Mouse (Mus musculus) left cerebral cortex, adult 18-20 months (tissue): ENCODE data around the gene F11. TPM values are rescaled to one million over a fixed set of nuclear protein-coding genes. Genes with fewer than 3 reads are reported as not detected.

Experiments
- DNase-seq, 2 experiments: peaks; one replicate each; pipeline ENCODE4 v3.0.0; 2021 to 2022; ENCODE audit warnings: low spot score in 2 of 2, mixed read lengths in 1 of 2
- long read RNA-seq, 2 experiments: library from polyadenylated mRNA; stranded (forward); transcript quantifications; one replicate each; pipeline ENCODE4 v2.0.0; 2021
- total RNA-seq, 2 experiments: library from RNA; stranded (reverse); gene quantifications; 2 replicates each; pipeline ENCODE4 v1.2.3; 2021

Gene F11
- total RNA-seq = not detected
- long read RNA-seq, experiment 1 = 0 reads
- long read RNA-seq, experiment 2 = 0 reads

GRCm38 (mm10) chr8:45261920-45262319 is at the start of gene F11:
Gene F11, minus strand, starts transcription at chr8:45262031.
- DNase-seq = no peak

- DNase-seq = no peak
Observed at GRCm38 (mm10) chr8:45310967-45311366, 49.1 kb upstream of the F11 start.

GRCm38 (mm10) chr8:45308366-45308765 is 46.5 kb upstream of the F11 start, which contains the start of gene Gm45753:
Gene Gm45753, minus strand, starts transcription at chr8:45308466.
- DNase-seq = no peak

GRCm38 (mm10) chr8:45305479-45305878 is 43.6 kb upstream of the F11 start:
- DNase-seq = no peak

GRCm38 (mm10) chr8:45304354-45304753 is 42.5 kb upstream of the F11 start:
- DNase-seq = no peak

GRCm38 (mm10) chr8:45302390-45302789 is 40.6 kb upstream of the F11 start:
- no peak for DNase-seq

GRCm38 (mm10) chr8:45295276-45295675 is 33.4 kb upstream of the F11 start:
- no peak for DNase-seq

- DNase-seq = no peak
Observed at GRCm38 (mm10) chr8:45294687-45295086, 32.9 kb upstream of the F11 start, which contains the start of gene Klkb1. Gene Klkb1, minus strand, starts transcription at chr8:45294859.

GRCm38 (mm10) chr8:45291790-45292189 is 30.0 kb upstream of the F11 start:
- DNase-seq = peak in 1 of 2 experiments; percentile 1

GRCm38 (mm10) chr8:45281630-45282029 is 19.8 kb upstream of the F11 start:
- no peak for DNase-seq

- no peak for DNase-seq
Observed at GRCm38 (mm10) chr8:45277453-45277852, 15.6 kb upstream of the F11 start.

GRCm38 (mm10) chr8:45274317-45274716 is 12.5 kb upstream of the F11 start:
- no peak for DNase-seq

GRCm38 (mm10) chr8:45269056-45269455 is 7.2 kb upstream of the F11 start:
- DNase-seq = no peak

GRCm38 (mm10) chr8:45268485-45268884 is 6.7 kb upstream of the F11 start:
- no peak for DNase-seq

- no peak for DNase-seq
Observed at GRCm38 (mm10) chr8:45267611-45268391, 6.0 kb upstream of the F11 start.

GRCm38 (mm10) chr8:45266993-45267392 is 5.2 kb upstream of the F11 start:
- no peak for DNase-seq

- DNase-seq = no peak
Observed at GRCm38 (mm10) chr8:45264918-45265317, 3.1 kb upstream of the F11 start.

- DNase-seq = no peak
Observed at GRCm38 (mm10) chr8:45262851-45263250, 1.0 kb upstream of the F11 start.

GRCm38 (mm10) chr8:45258421-45258820 is 3.4 kb downstream of the F11 start:
- DNase-seq = no peak

- DNase-seq = peak in 1 of 2 experiments; percentile 18
Observed at GRCm38 (mm10) chr8:45255040-45255439, 6.8 kb downstream of the F11 start.

GRCm38 (mm10) chr8:45254194-45254842 is 7.5 kb downstream of the F11 start:
- no peak for DNase-seq

GRCm38 (mm10) chr8:45253586-45253985 is 8.2 kb downstream of the F11 start:
- no peak for DNase-seq
